In the genomic region with DNA sequence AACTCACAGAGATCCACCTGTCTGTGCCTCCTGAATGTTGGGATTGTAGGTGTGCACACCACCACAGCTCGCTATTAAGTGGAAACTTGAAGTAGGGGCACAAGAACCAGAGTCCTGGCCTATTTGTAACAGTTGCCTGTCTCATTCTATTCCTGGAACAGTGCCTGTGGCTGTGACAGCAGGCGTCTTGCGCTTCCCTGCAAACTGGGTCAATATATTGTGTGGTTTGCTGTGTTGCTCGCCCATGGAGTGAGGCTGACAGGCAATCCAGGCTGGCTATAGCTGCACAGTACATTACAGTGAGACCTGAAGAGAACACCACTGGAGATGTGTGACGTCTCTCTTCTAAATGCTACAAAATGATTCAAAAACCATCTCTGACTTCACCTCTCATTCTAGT, we compare ENCODE assay signal across 13 mouse cellular contexts. TPM values are rescaled to one million over a fixed set of nuclear protein-coding genes. Genes with fewer than 3 reads are reported as not detected.
DNase-seq lines count a peak whose midpoint lies in the region.
"Had no signal": no experiment of that assay in that cellular context is flagged by ENCODE, and none has a peak within 500 bp of the region (broad histone marks: within the 10 kb centered on the region; RNA-seq: fewer than 3 reads in every experiment).

No protein-coding gene starts in this region.

- DNase-seq in layer of hippocampus, adult 18-20 months (ENCODE audit: low spot score in 2 of 2), result peak; percentile 23 to 61
- DNase-seq in layer of hippocampus, postnatal 36 days, result no peak
- DNase-seq in right cerebral cortex, adult 18-20 months, result peak; percentile 57
- DNase-seq in right cerebral cortex, postnatal 25 days, result no peak
- DNase-seq in cerebellum, adult 8-10 months, result peak; percentile 76
- DNase-seq in adrenal gland, postnatal 10 days, result no peak
- DNase-seq in heart, adult 9 months (ENCODE audit: low spot score in 2 of 2), result no peak
- DNase-seq: gastrocnemius, postnatal 36 days; heart, postnatal 14 days; kidney, adult 11 months; kidney, postnatal 10 days; lung, embryonic 14.5 days; thymus, adult 2 months had no signal

RNA-seq across cellular contexts. Expression of a gene that starts 37.8 kb away (rescaled TPM):
- total RNA-seq in layer of hippocampus, adult 18-20 months (2021), result 100 to 1,000 TPM; 106 TPM
- 100 to 1,000 TPM in 1 of 2 experiments, 10 to 100 TPM in 1; 99.5 to 112 TPM for total RNA-seq in layer of hippocampus, postnatal 36 days (2021)
- 10 to 100 TPM; 15.3 to 23.8 TPM for total RNA-seq in adrenal gland, postnatal 10 days (2021)

RNA-seq across cellular contexts. Expression of a gene that starts 46.0 kb away (rescaled TPM):
- total RNA-seq in layer of hippocampus, adult 18-20 months (2021), result 10 to 100 TPM; 50.6 to 54.1 TPM
- total RNA-seq in layer of hippocampus, postnatal 36 days (2021), result 10 to 100 TPM; 52.5 to 60.2 TPM
- 10 to 100 TPM; 15.8 to 16.2 TPM for total RNA-seq in adrenal gland, postnatal 10 days (2021)

RNA-seq across cellular contexts. Expression of a gene that starts 58.6 kb away (rescaled TPM):
- 10 to 100 TPM; 27.4 to 29.7 TPM for total RNA-seq in layer of hippocampus, adult 18-20 months (2021)
- 10 to 100 TPM; 25.5 to 26.5 TPM for total RNA-seq in layer of hippocampus, postnatal 36 days (2021)
- total RNA-seq in adrenal gland, postnatal 10 days (2021), result 10 to 100 TPM; 50.4 to 63.7 TPM

Comparison
In these comparisons a context has a peak if more than half of its experiments do, and no peak if none do; other contexts are left out.
1. DNase-seq: peak in layer of hippocampus, adult 18-20 months (2 of 2), right cerebral cortex, adult 18-20 months (single experiment) and cerebellum, adult 8-10 months (single experiment); none in layer of hippocampus, postnatal 36 days (0 of 2), right cerebral cortex, postnatal 25 days (single experiment), adrenal gland, postnatal 10 days (single experiment) and heart, adult 9 months (0 of 2).
2. RNA of a gene that starts 37.8 kb away (total RNA-seq): 99.5 to 112 TPM in layer of hippocampus, postnatal 36 days and 106 TPM in layer of hippocampus, adult 18-20 months; 15.3 to 23.8 TPM in adrenal gland, postnatal 10 days; every median in the first group is over 4 times any median in the second.